Mouse (Mus musculus): ENCODE data around the gene Ptpn21.

The Ptpn21 gene

GRCm38 (mm10) chr12:98721030-98721429 is 16.2 kb downstream of the Ptpn21 start:
- no peak for DNase-seq

GRCm38 (mm10) chr12:98720628-98721027 is 16.6 kb downstream of the Ptpn21 start:
- DNase-seq: no peak

- DNase-seq: peak; percentile 33
Measured at GRCm38 (mm10) chr12:98716142-98716541, 21.1 kb downstream of the Ptpn21 start.

GRCm38 (mm10) chr12:98714757-98715156 is 22.4 kb downstream of the Ptpn21 start:
- DNase-seq: peak; percentile 62

GRCm38 (mm10) chr12:98713621-98714103 is 23.5 kb downstream of the Ptpn21 start:
- DNase-seq: no peak

GRCm38 (mm10) chr12:98712819-98713218 is 24.4 kb downstream of the Ptpn21 start:
- no peak for DNase-seq

GRCm38 (mm10) chr12:98703961-98704360 is 33.2 kb downstream of the Ptpn21 start:
- DNase-seq: no peak

GRCm38 (mm10) chr12:98703554-98703953 is 33.7 kb downstream of the Ptpn21 start:
- no peak for DNase-seq

GRCm38 (mm10) chr12:98701564-98701963 is 35.6 kb downstream of the Ptpn21 start:
- no peak for DNase-seq

- DNase-seq: no peak
Measured at GRCm38 (mm10) chr12:98697202-98697601, 40.0 kb downstream of the Ptpn21 start.

GRCm38 (mm10) chr12:98690230-98690629 is 47.0 kb downstream of the Ptpn21 start:
- DNase-seq: no peak

- DNase-seq: no peak
Measured at GRCm38 (mm10) chr12:98683574-98683973, 53.6 kb downstream of the Ptpn21 start.

- no peak for DNase-seq
Measured at GRCm38 (mm10) chr12:98683171-98683570, 54.0 kb downstream of the Ptpn21 start.

- DNase-seq: no peak
Measured at GRCm38 (mm10) chr12:98682196-98682595, 55.0 kb downstream of the Ptpn21 start.

GRCm38 (mm10) chr12:98679906-98680305 is 57.3 kb downstream of the Ptpn21 start:
- DNase-seq: no peak

GRCm38 (mm10) chr12:98677336-98677735 is 59.9 kb downstream of the Ptpn21 start:
- no peak for DNase-seq

GRCm38 (mm10) chr12:98676861-98677260 is 60.3 kb downstream of the Ptpn21 start:
- no peak for DNase-seq

GRCm38 (mm10) chr12:98674627-98675143 is 62.5 kb downstream of the Ptpn21 start:
- peak; percentile 82 for DNase-seq

- DNase-seq: no peak
Measured at GRCm38 (mm10) chr12:98673879-98674278, 63.3 kb downstream of the Ptpn21 start.

- DNase-seq: no peak
Measured at GRCm38 (mm10) chr12:98670429-98670828, 66.8 kb downstream of the Ptpn21 start.

GRCm38 (mm10) chr12:98669864-98670263 is 67.3 kb downstream of the Ptpn21 start:
- peak; percentile 75 for DNase-seq

GRCm38 (mm10) chr12:98669086-98669485 is 68.1 kb downstream of the Ptpn21 start:
- no peak for DNase-seq

- DNase-seq: peak; percentile 79
Measured at GRCm38 (mm10) chr12:98668132-98668814, 68.9 kb downstream of the Ptpn21 start.

GRCm38 (mm10) chr12:98662617-98663016 is 74.6 kb downstream of the Ptpn21 start:
- no peak for DNase-seq

GRCm38 (mm10) chr12:98656873-98657272 is 80.3 kb downstream of the Ptpn21 start:
- no peak for DNase-seq

Data from kidney, adult 11 months (tissue).